Mouse (Mus musculus) heart, embryonic 14.5 days (tissue): ENCODE data around the gene Exoc5. TPM values are rescaled to one million over a fixed set of nuclear protein-coding genes. Genes with fewer than 3 reads are reported as not detected.

ENCODE experiments used
- ATAC-seq: fragments of 200-750 bp; cut with Nextera tagmentation; 2 replicates; pipeline ENCODE4 v1.8.0; 2017; ENCODE audit warnings: low read depth, moderate TSS enrichment; ENCODE audit not compliant: insufficient number of reproducible peaks, insufficient read depth, low FRiP score
- H3K27ac ChIP-seq, 2 experiments: fragments of 200-500 bp in 1 of 2; fragments of 300-500 bp in 1 of 2; sonication (generic) in 1 of 2; replicated peaks in 1 of 2; 2 replicates each; pipeline ENCODE4 v1.5.1; 2012 to 2014; ENCODE audit warnings: low read depth in 2 of 2, low read length in 2 of 2, control low read depth in 1 of 2, mild to moderate bottlenecking in 1 of 2, mixed read lengths in 1 of 2; ENCODE audit not compliant: control insufficient read depth in 1 of 2, insufficient read depth in 1 of 2
- H3K27me3 ChIP-seq: fragments of 300-500 bp; sonication (generic); 2 replicates; pipeline ENCODE4 v1.6.1; 2014; ENCODE audit warnings: mild to moderate bottlenecking, low read length, control low read depth; ENCODE audit not compliant: control insufficient read depth, insufficient read depth
- H3K36me3 ChIP-seq: fragments of 300-500 bp; sonication (generic); 2 replicates; pipeline ENCODE4 v1.6.1; 2014; ENCODE audit warnings: mild to moderate bottlenecking, control low read depth, low read length, mixed read lengths; ENCODE audit not compliant: control insufficient read depth, insufficient read depth
- H3K4me1 ChIP-seq, 2 experiments: fragments of 200-500 bp in 1 of 2; fragments of 300-500 bp in 1 of 2; sonication (generic) in 1 of 2; 2 replicates each; pipeline ENCODE4 v1.6.1; 2012 to 2014; ENCODE audit warnings: low read length in 2 of 2, control low read depth in 1 of 2, mixed read lengths in 1 of 2; ENCODE audit not compliant: control insufficient read depth in 2 of 2, insufficient read depth in 2 of 2
- H3K4me2 ChIP-seq: fragments of 300-500 bp; sonication (generic); 2 replicates; pipeline ENCODE4 v1.6.1; 2014; ENCODE audit warnings: mild to moderate bottlenecking, low read length
- H3K4me3 ChIP-seq, 2 experiments: fragments of 200-500 bp in 1 of 2; fragments of 300-500 bp in 1 of 2; sonication (generic) in 1 of 2; 2 replicates each; pipeline ENCODE4 v1.5.1; 2012 to 2014; ENCODE audit warnings: low read length in 2 of 2, mild to moderate bottlenecking in 2 of 2, control low read depth in 1 of 2, low read depth in 1 of 2, moderate library complexity in 1 of 2; ENCODE audit not compliant: control insufficient read depth in 1 of 2, insufficient read depth in 1 of 2
- H3K9ac ChIP-seq: fragments of 300-500 bp; sonication (generic); 2 replicates; pipeline ENCODE4 v1.6.1; 2014; ENCODE audit warnings: mild to moderate bottlenecking, low read length
- H3K9me3 ChIP-seq: fragments of 300-500 bp; sonication (generic); 2 replicates; pipeline ENCODE4 v1.6.1; 2016; ENCODE audit warnings: low read length, control low read depth; ENCODE audit not compliant: control insufficient read depth
- WGBS: fragments of 180-500 bp; shearing (Covaris S2); extraction: QIAGEN DNeasy Blood & Tissue Kit; methylation state at CpG from one replicate; pipeline ENCODE4 v1.1.7; 2014; 5-methylcytosine and 5-hydroxymethylcytosine counted together
- polyA plus RNA-seq: library from polyadenylated mRNA; unstranded; fragments of >200 nt; fragmentation: Nextera tagmentation; extraction: Ambion mirVana; gene quantifications from 2 replicates; pipeline ENCODE4 v1.2.1, GENCODE M21; 2014

Gene Exoc5
- polyA plus RNA-seq, 1 experiment from 2014 or later: 42.1 TPM

GRCm38 (mm10) chr14:48998795-48999194, 67.7 kb downstream of the Exoc5 start:
- Histone ChIP-seq H3K4me1 (no peaks in the 10 kb centered on the region), H3K27me3 (no peaks in the 10 kb centered on the region), H3K27ac (no peak overlapping the region), H3K36me3 (no peaks in the 10 kb centered on the region), H3K4me3 (no peak overlapping the region), H3K9me3 (no peaks in the 10 kb centered on the region), H3K4me2 (no peak overlapping the region), H3K9ac (no peak overlapping the region)
- WGBS: 44% methylated on average over 4 of the region's 4 CpGs
- ATAC-seq: no peak

GRCm38 (mm10) chr14:48993861-48994260, 72.6 kb downstream of the Exoc5 start:
- no peak overlapping the region for H3K4me2 ChIP-seq
- no peak overlapping the region for H3K27ac ChIP-seq
- H3K36me3 ChIP-seq: no peaks in the 10 kb centered on the region
- no peaks in the 10 kb centered on the region for H3K27me3 ChIP-seq
- WGBS: 69% methylated on average over 3 of the region's 3 CpGs
- H3K4me3 ChIP-seq: no peak overlapping the region
- H3K4me1 ChIP-seq: peaks cover 0 to 9% of the 10 kb centered on the region in 2 experiments; a peak in 1 of 4 replicates
- no peak overlapping the region for H3K9ac ChIP-seq
- no peaks in the 10 kb centered on the region for H3K9me3 ChIP-seq
- no peak for ATAC-seq

GRCm38 (mm10) chr14:48992070-48992580, 74.3 kb downstream of the Exoc5 start:
- Histone ChIP-seq H3K27ac (no peak overlapping the region), H3K4me1 (peaks cover 0 to 9% of the 10 kb centered on the region in 2 experiments; a peak in 1 of 4 replicates), H3K4me3 (no peak overlapping the region), H3K27me3 (no peaks in the 10 kb centered on the region), H3K4me2 (no peak overlapping the region), H3K36me3 (no peaks in the 10 kb centered on the region), H3K9ac (no peak overlapping the region), H3K9me3 (no peaks in the 10 kb centered on the region)
- 67% methylated on average over 3 of the region's 3 CpGs for whole genome bisulfite sequencing
- no peak for ATAC-seq

- Histone ChIP-seq H3K4me2 (peak overlapping the region; percentile 72), H3K27ac (0 out of 4 replicates have a peak overlapping the region, but pooled peaks of 1 of the 2 experiments have one; percentile 24), H3K27me3 (no peaks in the 10 kb centered on the region), H3K4me1 (peaks cover 3 to 9% of the 10 kb centered on the region in 2 experiments; a peak in 2 of 4 replicates), H3K36me3 (no peaks in the 10 kb centered on the region), H3K4me3 (peak overlapping the region; percentile 25 to 31), H3K9ac (peak overlapping the region; percentile 58; the same call in 1 of the 2 replicates), H3K9me3 (no peaks in the 10 kb centered on the region)
- no peak for ATAC-seq
- 5% methylated on average over 7 of the region's 7 CpGs for WGBS
Observed at GRCm38 (mm10) chr14:48991144-48991522, 75.3 kb downstream of the Exoc5 start.

- no peaks in the 10 kb centered on the region for H3K9me3 ChIP-seq
- peaks cover 4 to 9% of the 10 kb centered on the region in 2 experiments; a peak in 2 of 4 replicates for H3K4me1 ChIP-seq
- peak overlapping the region; percentile 25 to 31 for H3K4me3 ChIP-seq
- H3K27me3 ChIP-seq: no peaks in the 10 kb centered on the region
- 0 out of 4 replicates have a peak overlapping the region, but pooled peaks of 1 of the 2 experiments have one; percentile 24 for H3K27ac ChIP-seq
- no peaks in the 10 kb centered on the region for H3K36me3 ChIP-seq
- peak; percentile 39; the same call in 1 of the 2 replicates for ATAC-seq
- peak overlapping the region; percentile 58; the same call in 1 of the 2 replicates for H3K9ac ChIP-seq
- H3K4me2 ChIP-seq: peak overlapping the region; percentile 72
- 15% methylated on average over 17 of the region's 17 CpGs for WGBS
Observed at GRCm38 (mm10) chr14:48990471-48991143, 75.8 kb downstream of the Exoc5 start.

GRCm38 (mm10) chr14:48989831-48990230, 76.6 kb downstream of the Exoc5 start:
- H3K27ac ChIP-seq: no peak overlapping the region
- no peak overlapping the region for H3K4me3 ChIP-seq
- H3K27me3 ChIP-seq: no peaks in the 10 kb centered on the region
- ATAC-seq: no peak
- H3K9me3 ChIP-seq: no peaks in the 10 kb centered on the region
- no peak overlapping the region for H3K4me2 ChIP-seq
- WGBS: 88% methylated on average over 8 of the region's 8 CpGs
- H3K36me3 ChIP-seq: no peaks in the 10 kb centered on the region
- peaks cover 4 to 9% of the 10 kb centered on the region in 2 experiments; a peak in 2 of 4 replicates for H3K4me1 ChIP-seq
- no peak overlapping the region for H3K9ac ChIP-seq

GRCm38 (mm10) chr14:48986231-48986630, 80.2 kb downstream of the Exoc5 start:
- H3K27me3 ChIP-seq: no peaks in the 10 kb centered on the region
- peaks cover 4 to 7% of the 10 kb centered on the region in 2 experiments; a peak in 2 of 4 replicates for H3K4me1 ChIP-seq
- H3K9ac ChIP-seq: no peak overlapping the region
- H3K27ac ChIP-seq: no peak overlapping the region
- ATAC-seq: no peak
- 43% methylated on average over 8 of the region's 8 CpGs for WGBS
- H3K36me3 ChIP-seq: no peaks in the 10 kb centered on the region
- H3K4me3 ChIP-seq: no peak overlapping the region
- H3K4me2 ChIP-seq: no peak overlapping the region
- H3K9me3 ChIP-seq: no peaks in the 10 kb centered on the region
